Mouse (Mus musculus): Measurements from ENCODE around the gene Thrb. TPM values are rescaled to one million over a fixed set of nuclear protein-coding genes. Genes with fewer than 3 reads are reported as not detected.
"Not testable (repeated sequence)": the region's sequence is repeated elsewhere in the genome, so short reads cannot be mapped to it uniquely, and the experiment has no call there.

Gene Thrb
- polyA plus RNA-seq, 1 experiment, result 0.65 TPM

DNA sequence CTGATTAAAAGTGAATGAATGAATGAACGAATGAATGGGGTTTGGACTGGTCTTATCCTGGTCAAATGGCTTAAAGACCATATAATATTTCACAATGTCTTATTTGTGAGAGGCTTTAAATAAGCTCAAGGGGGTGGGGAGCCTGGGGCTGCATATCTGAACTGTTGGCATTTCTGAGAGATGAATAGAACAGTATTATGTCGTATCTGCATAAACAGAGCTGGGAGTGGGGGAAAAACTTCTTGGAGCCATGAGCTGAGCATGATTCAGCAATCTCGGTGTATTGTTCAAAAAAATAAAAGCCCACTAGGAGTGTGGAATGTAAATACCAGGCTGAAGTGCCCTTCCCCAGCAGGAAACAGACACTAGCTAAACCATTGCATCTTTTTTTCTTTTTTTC is 257.8 kb downstream of the Thrb start:
- WGBS, result 50% methylated on average over 3 of the region's 3 CpGs
- TF ChIP-seq POLR2A (IDR thresholded peaks at IDR 0.05; ENCODE audit: low read depth, low read length), result no peak
- no peak for TF ChIP-seq CTCF (IDR thresholded peaks at IDR 0.05; ENCODE audit: extremely low read depth, insufficient read depth, insufficient read length, insufficient replicate concordance)
- Histone ChIP-seq H3K36me3 (ENCODE audit: control insufficient read depth, insufficient read depth, low read length) (no peaks in the 10 kb centered on the region), H3K27ac (ENCODE audit: insufficient read depth, low read length) (no peak overlapping the region), H3K4me1 (ENCODE audit: control insufficient read depth, insufficient read depth, insufficient read length) (no peaks in the 10 kb centered on the region), H3K4me3 (ENCODE audit: extremely low read depth, insufficient read depth, insufficient read length) (no peak overlapping the region), H3K27me3 (ENCODE audit: control insufficient read depth, insufficient read depth, low read length) (no peaks in the 10 kb centered on the region)
- no peak for DNase-seq (ENCODE audit: low read depth in 1 of 2, low spot score in 2 of 2)

GRCm38 (mm10) chr14:17922807-17923704 is 263.0 kb downstream of the Thrb start:
- no peaks in the 10 kb centered on the region for H3K4me1 ChIP-seq (ENCODE audit: control insufficient read depth, insufficient read depth, insufficient read length)
- no peak for DNase-seq (ENCODE audit: low read depth in 1 of 2, low spot score in 2 of 2)
- H3K27ac ChIP-seq (ENCODE audit: insufficient read depth, low read length), result no peak overlapping the region
- no peaks in the 10 kb centered on the region for H3K36me3 ChIP-seq (ENCODE audit: control insufficient read depth, insufficient read depth, low read length)
- TF ChIP-seq POLR2A (IDR thresholded peaks at IDR 0.05; ENCODE audit: low read depth, low read length) (no peak), CTCF (IDR thresholded peaks at IDR 0.05; ENCODE audit: extremely low read depth, insufficient read depth, insufficient read length, insufficient replicate concordance) (no peak)
- H3K27me3 ChIP-seq (ENCODE audit: control insufficient read depth, insufficient read depth, low read length), result no peaks in the 10 kb centered on the region
- WGBS, result 55% methylated on average over 8 of the region's 8 CpGs
- no peak overlapping the region for H3K4me3 ChIP-seq (ENCODE audit: extremely low read depth, insufficient read depth, insufficient read length)

GRCm38 (mm10) chr14:17927469-17927868 is 267.4 kb downstream of the Thrb start:
- H3K36me3 ChIP-seq (ENCODE audit: control insufficient read depth, insufficient read depth, low read length), result no peaks in the 10 kb centered on the region
- no peak overlapping the region for H3K4me3 ChIP-seq (ENCODE audit: extremely low read depth, insufficient read depth, insufficient read length)
- WGBS, result 44% methylated on average over 1 of the region's 1 CpGs
- no peaks in the 10 kb centered on the region for H3K4me1 ChIP-seq (ENCODE audit: control insufficient read depth, insufficient read depth, insufficient read length)
- H3K27ac ChIP-seq (ENCODE audit: insufficient read depth, low read length), result no peak overlapping the region
- H3K27me3 ChIP-seq (ENCODE audit: control insufficient read depth, insufficient read depth, low read length), result no peaks in the 10 kb centered on the region
- no peak for DNase-seq (ENCODE audit: low read depth in 1 of 2, low spot score in 2 of 2)
- TF ChIP-seq CTCF (IDR thresholded peaks at IDR 0.05; ENCODE audit: extremely low read depth, insufficient read depth, insufficient read length, insufficient replicate concordance) (no peak), POLR2A (IDR thresholded peaks at IDR 0.05; ENCODE audit: low read depth, low read length) (no peak)

GRCm38 (mm10) chr14:17929585-17929984 is 269.5 kb downstream of the Thrb start:
- no peak for TF ChIP-seq CTCF (IDR thresholded peaks at IDR 0.05; ENCODE audit: extremely low read depth, insufficient read depth, insufficient read length, insufficient replicate concordance)
- no peak for TF ChIP-seq POLR2A (IDR thresholded peaks at IDR 0.05; ENCODE audit: low read depth, low read length)
- Histone ChIP-seq H3K27ac (ENCODE audit: insufficient read depth, low read length) (no peak overlapping the region), H3K4me3 (ENCODE audit: extremely low read depth, insufficient read depth, insufficient read length) (no peak overlapping the region), H3K4me1 (ENCODE audit: control insufficient read depth, insufficient read depth, insufficient read length) (no peaks in the 10 kb centered on the region), H3K36me3 (ENCODE audit: control insufficient read depth, insufficient read depth, low read length) (no peaks in the 10 kb centered on the region), H3K27me3 (ENCODE audit: control insufficient read depth, insufficient read depth, low read length) (no peaks in the 10 kb centered on the region)
- 50% methylated on average over 5 of the region's 5 CpGs for WGBS
- no peak for DNase-seq (ENCODE audit: low read depth in 1 of 2, low spot score in 2 of 2)

DNA sequence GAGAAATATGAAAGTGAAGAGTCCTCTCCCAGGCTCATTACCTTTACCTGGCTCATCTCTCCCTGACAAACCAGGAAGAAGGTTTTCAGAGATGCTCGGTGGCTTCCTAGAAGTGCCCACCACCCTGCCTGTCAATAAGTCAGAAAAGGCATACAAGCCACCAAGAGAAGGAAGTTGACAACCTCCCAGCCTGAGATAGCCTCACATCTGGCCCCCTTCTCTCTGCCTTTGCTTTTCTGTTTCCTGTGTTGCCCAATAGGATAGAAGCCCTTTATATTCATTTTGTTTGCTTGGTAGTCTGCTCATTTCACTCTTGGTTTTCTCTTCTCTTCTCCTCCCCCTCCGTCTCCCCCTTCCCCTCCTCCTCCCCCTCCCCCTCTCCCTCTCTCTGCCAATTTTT is 273.4 kb downstream of the Thrb start:
- no peaks in the 10 kb centered on the region for H3K36me3 ChIP-seq (ENCODE audit: control insufficient read depth, insufficient read depth, low read length)
- no peaks in the 10 kb centered on the region for H3K4me1 ChIP-seq (ENCODE audit: control insufficient read depth, insufficient read depth, insufficient read length)
- no peak overlapping the region for H3K4me3 ChIP-seq (ENCODE audit: extremely low read depth, insufficient read depth, insufficient read length)
- H3K27me3 ChIP-seq (ENCODE audit: control insufficient read depth, insufficient read depth, low read length), result no peaks in the 10 kb centered on the region
- H3K27ac ChIP-seq (ENCODE audit: insufficient read depth, low read length), result no peak overlapping the region
- TF ChIP-seq CTCF (IDR thresholded peaks at IDR 0.05; ENCODE audit: extremely low read depth, insufficient read depth, insufficient read length, insufficient replicate concordance) (no peak), POLR2A (IDR thresholded peaks at IDR 0.05; ENCODE audit: low read depth, low read length) (no peak)
- WGBS, result 19% methylated on average over 2 of the region's 2 CpGs
- DNase-seq (ENCODE audit: low read depth in 1 of 2, low spot score in 2 of 2), result no peak

DNA sequence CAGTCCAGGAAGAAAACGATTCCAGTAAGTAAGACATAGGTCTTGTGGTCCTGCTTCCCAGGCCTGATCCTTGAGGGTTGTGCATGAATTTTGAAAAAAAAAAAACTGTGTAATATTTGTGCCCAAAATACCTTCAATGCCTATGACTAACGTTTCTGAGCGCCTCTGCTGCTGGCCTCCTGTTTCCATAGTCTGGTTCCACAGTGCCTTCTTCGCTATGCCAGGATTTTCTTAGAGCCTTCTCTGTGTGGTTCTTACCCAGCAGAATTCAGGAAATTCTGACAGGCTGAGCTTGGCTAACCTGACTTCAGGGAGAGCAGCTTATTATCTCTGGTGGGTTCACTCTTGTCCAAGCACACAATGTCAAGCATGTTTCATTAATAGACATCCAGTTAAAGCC is 274.7 kb downstream of the Thrb start:
- not testable (repeated sequence) for H3K36me3 ChIP-seq (ENCODE audit: control insufficient read depth, insufficient read depth, low read length); DNase-seq (ENCODE audit: low read depth in 1 of 2, low spot score in 2 of 2); H3K27me3 ChIP-seq (ENCODE audit: control insufficient read depth, insufficient read depth, low read length); H3K27ac ChIP-seq (ENCODE audit: insufficient read depth, low read length); H3K4me1 ChIP-seq (ENCODE audit: control insufficient read depth, insufficient read depth, insufficient read length); H3K4me3 ChIP-seq (ENCODE audit: extremely low read depth, insufficient read depth, insufficient read length)
- WGBS, result 86% methylated on average over 4 of the region's 4 CpGs

- TF ChIP-seq CTCF (IDR thresholded peaks at IDR 0.05; ENCODE audit: extremely low read depth, insufficient read depth, insufficient read length, insufficient replicate concordance), result no peak
- TF ChIP-seq POLR2A (IDR thresholded peaks at IDR 0.05; ENCODE audit: low read depth, low read length), result no peak
- no peak overlapping the region for H3K4me3 ChIP-seq (ENCODE audit: extremely low read depth, insufficient read depth, insufficient read length)
Measured at GRCm38 (mm10) chr14:17954038-17954437, 294.0 kb downstream of the Thrb start.

More at GRCm38 (mm10) chr14:17954038-17954437, 294.0 kb downstream of the Thrb start:
- Histone ChIP-seq H3K27me3 (ENCODE audit: control insufficient read depth, insufficient read depth, low read length) (no peaks in the 10 kb centered on the region), H3K36me3 (ENCODE audit: control insufficient read depth, insufficient read depth, low read length) (no peaks in the 10 kb centered on the region), H3K27ac (ENCODE audit: insufficient read depth, low read length) (no peak overlapping the region), H3K4me1 (ENCODE audit: control insufficient read depth, insufficient read depth, insufficient read length) (no peaks in the 10 kb centered on the region)
- no peak for DNase-seq (ENCODE audit: low read depth in 1 of 2, low spot score in 2 of 2)
- WGBS, result 17% methylated on average over 2 of the region's 2 CpGs
